Mouse (Mus musculus) retina, postnatal 7 days (tissue): Measurements from ENCODE around the gene Hemgn.
A peak's percentile ranks its signal among the peaks of the same experiment; 100 is the strongest.

Experiments
- DNase-seq: peaks from one replicate; pipeline ENCODE4 v3.0.0-alpha.2; 2012; ENCODE audit warnings: low read depth, low spot score

Hemgn gene

DNA sequence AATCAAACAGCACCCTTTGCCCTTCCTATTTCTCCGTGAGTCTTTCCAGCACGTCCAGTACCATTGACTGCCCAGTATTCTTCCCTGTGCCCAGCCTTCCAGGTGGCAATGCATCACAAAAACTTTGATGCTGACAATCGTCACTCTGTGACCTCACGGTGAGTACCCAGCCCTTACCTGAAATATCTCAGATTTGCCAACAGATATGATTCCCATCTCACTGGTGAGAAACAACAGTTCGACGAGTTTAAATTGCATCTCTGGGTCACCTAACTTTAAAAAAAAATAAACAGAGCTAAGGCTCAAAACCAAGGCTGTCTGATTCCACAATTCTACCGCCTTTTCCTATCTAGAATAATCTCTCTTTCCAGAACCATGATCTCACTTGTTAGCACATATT, at the start of gene Hemgn:
TSS of gene Hemgn (minus strand) at position 101 of the 400 bp plus-strand sequence.
- DNase-seq: no peak

DNA sequence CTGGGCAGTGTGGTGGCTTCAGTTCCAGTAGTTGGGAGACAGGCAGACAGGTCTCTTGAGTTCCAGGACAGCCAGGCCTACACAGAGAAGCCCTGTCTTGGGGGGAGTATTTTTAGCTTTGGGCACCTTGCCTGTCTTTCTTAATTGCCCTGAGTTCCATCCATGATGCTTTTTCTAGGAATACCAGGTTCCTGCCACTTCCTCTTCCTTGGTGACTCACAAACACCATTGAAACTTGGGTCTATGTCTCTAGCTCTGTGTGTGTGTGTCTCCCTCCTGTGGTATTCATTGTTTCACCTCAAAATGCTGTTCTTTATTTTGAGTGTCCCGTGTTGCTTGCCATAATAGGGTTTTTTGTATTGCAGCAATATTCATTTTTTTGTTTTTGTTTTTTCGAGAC, 45.1 kb upstream of the Hemgn start:
- no peak for DNase-seq

DNA sequence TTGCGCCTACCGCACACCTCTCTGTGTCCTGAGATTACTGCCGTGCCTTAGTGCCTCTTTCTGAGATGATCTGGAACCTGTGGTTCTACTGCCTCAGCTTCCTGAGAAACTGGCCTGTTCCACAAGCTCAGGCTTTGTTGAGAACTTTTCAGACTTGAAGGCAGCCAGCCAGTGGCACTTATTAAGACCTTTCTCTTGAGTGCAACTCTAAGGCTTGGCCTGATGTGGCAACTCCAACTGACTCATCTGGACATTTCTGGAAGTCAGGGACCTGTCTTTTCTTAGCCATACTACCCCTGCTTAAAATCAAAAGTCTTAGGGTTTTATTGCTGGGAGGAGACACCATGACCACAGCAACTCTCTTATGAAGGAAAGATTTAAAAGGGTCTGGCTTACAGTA, 43.9 kb upstream of the Hemgn start:
- no peak for DNase-seq

DNA sequence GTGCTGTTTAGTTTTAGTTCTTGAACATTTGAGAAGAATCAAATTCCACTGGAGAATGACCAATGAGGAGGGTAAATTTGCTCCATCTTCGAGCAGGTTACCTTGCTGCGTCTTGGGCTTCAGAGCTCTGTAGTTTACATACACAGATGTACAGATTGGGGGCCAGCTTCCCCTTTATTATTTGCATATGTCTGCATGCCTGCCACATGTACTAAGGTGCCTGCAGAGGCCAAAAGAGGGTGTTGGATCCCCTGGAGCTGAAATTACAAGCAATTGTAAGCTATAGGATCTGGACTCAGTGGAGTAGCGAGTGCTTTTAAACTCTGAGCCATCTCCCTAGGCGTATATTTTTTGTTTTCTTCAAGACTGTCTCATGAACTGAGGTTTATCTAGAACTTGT, 43.5 kb upstream of the Hemgn start:
- DNase-seq: no peak

DNA sequence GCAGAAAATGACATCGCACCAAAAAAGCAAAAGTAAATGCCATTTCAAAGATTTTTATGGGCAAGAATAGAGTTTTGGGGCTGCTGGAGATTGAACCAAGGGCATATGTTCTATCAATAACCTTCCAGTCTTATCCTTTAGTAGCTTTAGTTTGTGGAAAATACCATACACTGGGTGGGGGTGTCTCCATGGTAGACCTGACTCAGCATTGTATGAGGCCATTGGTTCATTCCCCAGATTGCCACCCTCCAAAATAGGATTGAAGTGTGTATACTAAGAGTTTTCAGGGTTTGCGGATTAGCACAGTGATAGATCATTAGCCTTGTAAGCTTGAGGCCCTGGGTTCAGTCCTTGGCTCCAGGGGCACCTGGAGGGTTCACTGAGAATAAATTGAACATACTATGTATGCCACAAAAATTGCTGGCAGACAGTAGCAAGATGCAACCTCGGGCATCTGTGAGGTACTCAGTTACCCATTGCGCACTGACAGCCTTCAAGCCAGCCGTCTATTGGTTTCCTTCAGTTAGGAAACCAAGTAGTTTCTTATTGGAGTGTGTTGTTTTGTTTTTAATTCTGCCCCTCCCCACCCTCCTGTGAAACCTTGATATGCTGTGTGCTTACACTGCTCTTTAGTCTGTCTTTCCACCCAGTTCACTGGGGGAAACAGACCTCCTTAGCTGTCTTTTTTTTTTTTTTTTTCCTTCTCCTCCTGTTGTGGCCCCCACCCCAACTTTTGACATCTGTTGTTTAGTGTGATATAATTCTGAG, 41.0 kb upstream of the Hemgn start:
- DNase-seq: no peak

DNA sequence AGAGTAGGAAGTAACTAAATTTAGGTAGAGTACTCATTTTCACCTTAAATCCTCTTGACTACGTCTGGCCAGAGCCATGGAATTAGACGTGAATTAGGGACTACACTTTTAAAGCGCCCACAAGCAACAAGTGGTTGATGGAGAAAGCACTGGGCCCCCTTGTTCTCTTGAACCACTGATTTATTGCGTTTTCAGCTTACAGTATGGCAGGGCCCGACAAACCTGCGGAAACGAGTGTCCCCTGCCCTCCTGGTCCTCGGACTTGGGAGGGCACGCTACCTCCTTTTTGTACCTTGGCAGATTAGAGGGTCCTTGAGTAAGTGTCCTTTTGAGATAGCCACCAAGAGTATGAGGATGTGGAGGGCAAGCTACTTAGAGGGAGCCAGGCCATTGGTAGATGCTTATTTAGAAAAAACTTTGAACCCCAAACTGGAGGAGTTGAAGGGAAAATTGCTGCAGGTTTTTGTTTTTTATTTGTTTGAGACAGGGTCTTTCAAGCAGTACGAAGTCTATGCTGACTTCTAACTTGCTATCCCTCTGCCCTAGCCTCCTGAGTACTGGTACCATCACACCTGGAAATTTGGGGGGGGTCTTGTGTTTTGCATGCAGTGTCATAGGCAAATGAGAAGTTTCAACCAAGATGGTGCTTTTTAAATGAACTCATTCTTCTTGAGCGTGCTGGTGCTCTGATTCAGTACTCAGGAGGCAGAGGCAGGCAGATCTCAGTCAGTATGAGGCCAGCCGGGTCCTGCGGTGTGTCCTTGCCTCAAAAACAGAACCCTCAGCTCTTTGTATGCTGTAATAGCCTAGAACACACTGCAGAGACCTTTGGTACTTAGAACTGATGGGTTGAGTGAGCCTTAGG, 39.8 kb upstream of the Hemgn start:
- DNase-seq: no peak

DNA sequence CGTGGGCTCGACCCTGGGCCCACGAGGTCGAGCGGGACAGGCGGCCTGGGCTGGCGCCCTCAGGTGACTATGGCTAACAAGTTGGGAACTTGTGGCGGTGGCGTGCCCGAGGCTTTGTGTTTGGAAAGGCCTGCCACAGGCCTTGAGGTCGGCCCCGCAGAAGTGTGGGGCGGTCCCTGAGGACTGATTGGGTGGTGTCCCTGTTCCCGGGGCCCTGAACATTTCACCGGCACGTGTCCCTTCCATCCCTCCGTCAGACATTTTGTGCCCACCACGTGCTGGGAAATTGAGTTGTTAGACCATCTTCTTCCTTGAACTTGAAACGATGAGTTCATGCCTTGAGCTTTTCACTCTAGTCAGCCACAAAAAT, 39.2 kb upstream of the Hemgn start:
- DNase-seq: peak; percentile 25

DNA sequence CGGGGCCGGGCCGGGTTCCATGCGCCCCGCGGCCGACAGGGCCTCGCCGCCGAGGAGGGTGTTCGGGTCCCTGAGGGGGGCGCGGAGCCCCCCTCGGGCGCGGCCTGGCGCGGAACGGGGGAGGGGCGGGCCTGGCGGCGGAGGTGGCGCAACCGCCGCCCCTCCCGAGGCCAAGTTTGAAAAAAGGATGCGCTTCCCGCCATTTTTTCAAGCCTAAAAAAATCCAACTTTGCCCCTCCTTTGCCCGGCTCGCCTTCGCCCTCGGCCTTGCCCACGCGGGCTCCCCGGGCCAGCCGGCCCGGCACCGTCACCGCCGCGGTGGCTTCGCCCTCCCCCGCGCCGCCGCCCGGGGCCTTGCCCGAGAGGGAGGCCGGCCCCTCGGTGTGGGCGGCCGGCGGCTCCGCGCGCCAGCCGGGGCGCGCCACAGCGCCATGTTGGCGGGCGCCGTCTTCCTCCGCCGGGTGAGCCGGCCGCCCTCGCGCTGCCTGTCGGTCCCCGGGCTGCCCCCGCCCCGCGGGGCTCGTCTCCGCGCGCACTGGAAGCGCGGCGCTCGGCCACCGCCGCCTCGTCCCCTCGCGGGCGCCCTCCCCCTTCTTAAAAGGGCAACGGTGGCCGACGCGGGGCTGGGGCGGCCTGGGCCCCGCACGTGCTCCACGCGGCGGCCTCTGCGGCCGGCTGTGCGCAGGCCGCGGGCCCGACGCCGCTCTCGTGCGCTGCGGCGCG, 38.6 kb upstream of the Hemgn start:
- peak; percentile 82 for DNase-seq

DNA sequence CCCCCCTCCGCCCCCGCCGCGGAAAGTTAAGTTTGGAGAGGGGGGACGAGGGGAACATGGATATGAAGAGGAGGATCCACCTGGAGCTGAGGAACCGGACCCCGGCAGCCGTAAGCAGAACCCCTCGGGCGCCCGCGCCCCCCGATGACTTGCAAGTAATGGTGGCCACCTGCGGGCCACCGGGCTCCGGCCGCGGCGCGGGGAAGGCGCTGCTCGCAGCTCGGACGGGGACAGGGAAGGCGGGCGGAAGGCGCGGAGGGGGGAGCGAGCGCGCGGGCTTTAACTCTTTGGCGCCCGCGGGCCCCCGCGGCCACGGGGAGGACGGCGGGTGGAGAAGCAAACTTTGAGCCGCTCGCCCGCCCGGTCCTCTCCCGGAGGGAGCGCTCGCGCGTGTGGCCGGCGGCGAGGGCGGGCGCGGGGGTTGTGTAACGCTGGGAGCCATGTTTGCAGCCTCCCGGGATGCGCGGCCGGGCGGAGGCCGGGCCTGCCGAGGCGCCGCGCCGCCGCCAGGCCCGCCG, 38.0 kb upstream of the Hemgn start:
- DNase-seq: peak; percentile 37

DNA sequence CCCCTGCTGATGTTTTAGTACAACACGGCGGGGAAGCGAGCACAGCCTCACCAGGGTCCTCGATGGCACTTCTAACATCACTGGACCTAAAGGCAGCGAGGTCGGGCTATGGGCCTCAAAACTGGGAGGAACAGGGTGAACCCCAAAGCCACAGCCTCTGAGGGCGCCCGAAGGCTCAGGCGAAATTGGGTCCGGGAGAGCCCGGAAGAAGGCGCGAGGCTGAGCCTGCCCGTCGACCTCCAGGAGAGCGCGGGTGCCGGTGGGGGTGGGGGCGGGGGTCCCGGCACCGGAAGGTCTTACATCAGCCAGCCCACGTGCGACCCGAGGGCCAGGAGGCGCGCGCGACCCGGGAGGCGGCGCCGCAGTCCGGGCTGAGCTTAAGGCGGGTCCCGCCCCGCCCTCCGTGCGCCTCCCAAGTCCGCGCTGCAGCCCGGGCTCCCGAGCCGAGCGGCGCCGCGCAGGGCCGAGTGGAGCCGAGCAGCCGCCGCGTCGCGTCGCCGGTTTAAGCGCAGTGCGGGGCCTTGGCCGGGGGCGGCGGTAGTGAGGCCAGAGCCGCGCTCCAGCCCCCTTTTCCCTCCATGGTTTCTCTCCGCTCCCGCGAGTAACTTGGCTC, 37.3 kb upstream of the Hemgn start, which contains the start of gene Anp32b:
TSS of gene Anp32b (plus strand) at position 384 of the 613 bp plus-strand sequence.
- peak; percentile 85 for DNase-seq

DNA sequence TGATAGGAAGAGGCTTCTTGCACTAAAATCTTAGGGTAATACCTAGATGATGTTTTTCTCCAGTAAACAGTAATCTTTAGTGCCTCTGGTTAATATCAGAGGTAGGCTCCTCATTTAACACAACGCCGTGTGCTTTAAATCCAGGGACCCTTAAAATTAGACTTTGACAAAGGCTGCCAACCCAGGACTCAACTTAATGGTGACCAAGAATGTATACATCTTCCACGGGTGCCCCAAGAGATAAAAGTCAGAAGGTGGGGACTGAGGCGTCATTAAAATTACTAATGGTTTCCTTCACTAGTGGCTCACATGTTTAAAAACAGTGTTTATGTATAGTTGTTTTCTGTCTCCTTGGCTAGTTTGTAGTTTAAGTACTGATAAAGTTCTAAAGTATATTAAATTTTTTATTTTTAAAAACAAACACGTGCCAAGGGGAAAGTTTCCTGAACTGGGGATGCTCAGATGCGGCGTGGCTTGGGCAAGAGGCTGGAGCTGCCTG, 36.8 kb upstream of the Hemgn start:
- DNase-seq: no peak

DNA sequence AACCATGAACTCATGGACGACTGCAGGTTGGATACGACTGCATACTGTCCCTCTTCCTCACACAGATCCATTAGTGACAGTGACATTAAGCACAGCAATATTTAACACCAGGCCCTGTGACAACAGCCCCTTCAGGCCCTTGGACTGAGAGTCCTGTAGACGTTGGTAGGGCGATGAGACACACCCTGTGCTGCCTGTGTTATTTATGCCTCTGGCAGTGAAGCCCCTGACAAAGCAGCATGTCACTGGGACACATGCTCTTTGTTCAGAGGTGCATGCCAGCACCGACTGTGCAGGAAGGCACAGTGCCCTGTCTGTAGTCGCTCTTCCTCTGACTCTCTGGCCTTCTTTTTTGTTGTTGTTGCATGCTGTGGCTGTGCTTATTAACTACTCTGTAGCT, 35.6 kb upstream of the Hemgn start:
- no peak for DNase-seq

DNA sequence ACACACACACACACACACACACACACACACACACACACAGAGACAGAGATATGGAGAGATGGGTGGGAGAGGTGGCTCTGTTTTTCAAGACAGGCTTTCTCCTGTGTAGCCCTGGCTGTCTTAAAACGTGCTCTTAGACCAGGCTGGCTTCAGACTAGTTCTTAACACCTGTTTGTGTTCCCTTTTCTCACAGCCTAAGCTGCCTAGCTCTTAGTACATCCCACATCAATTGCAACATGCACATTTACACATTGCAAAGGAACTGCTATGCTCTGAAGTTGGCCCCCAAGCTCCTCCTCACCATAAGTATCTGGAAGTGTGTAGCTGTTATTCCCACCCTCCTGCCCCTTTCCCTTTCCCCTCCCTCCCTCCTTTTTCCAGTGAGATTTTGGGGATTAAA, 34.2 kb upstream of the Hemgn start:
- no peak for DNase-seq

DNA sequence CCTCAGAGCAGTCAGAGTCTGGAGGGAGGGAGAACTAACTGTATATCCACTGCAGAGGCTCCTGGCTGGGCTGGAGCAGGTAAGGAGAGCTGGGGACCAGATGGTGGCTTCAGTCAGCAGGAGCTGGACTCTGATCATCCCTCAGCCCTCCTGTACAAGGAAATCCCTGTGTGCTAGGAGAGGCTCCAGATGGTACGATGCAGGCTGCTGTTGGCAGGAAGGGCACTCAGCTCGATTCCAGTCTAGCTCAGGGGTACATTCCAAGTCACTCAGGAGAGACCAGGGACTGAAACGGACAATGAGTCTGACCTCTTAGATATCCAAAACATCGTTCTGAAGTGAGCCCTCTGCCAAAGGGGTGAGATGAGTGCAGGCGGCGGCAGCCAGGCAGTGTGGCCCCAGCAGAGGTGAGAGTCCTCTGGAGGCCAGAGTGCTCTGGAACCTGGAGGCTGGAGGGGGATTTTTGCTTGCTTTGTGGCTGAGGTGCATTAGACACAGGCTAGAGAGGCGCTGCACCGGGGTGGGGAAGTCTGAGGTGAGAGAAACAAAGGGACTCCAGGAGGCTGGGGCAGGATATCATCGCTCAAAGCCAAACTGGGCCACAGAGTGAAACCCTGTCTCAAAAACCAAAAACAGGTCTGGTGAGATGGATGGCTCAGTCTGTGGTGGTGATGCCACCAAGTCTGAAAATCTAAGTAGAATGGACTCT, 32.1 kb upstream of the Hemgn start:
- no peak for DNase-seq

DNA sequence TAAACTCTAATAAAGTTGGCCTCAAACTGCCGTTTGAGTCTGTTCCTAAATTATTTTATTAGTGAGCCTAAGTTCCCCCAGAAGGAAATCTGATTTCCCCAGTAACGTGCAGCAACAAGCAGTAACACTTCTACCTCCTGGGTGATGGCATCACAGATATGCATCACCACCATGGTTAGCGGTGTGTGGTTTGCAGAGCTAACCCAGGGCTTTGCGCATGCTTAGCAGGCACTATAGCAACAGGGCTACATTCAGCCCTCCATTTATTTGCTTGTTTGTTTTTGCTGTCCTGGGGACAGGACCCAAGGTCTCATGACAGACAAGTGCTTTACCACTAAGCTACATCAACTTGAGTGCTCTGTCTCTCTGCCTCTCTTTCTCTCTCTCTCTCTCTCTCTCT, 29.2 kb upstream of the Hemgn start:
- no peak for DNase-seq

DNA sequence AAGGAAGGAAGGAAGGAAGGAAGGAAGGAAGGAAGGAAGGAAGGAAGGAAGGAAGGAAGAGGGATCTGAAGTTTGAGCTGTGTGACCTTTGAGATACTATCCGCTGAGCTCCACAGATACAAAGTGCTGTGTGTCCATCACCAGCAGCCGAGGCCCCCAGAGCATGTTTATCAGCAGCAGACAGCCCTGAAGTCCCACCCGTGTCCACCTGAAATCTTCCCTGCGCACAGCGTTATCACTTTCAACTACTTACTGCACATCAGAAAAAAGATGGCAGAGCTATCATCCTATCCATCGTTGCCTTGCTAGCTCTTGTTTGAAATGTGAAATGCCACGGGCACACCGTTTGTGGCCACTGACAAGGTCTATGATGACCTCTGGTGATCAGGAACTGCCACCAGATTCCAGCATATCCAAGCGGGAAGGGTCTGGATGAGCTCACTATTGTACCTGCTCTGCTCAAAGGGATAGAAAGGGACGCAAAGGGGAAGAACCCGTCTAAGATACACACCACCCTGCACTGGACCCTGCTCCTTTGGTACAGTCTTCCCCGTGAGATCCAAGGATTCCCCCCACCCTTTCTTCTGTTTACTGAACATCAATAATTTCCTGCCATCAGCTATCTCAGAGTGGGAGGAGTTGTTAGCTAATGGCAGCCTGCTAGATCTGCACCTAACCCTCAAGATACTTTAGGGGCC, 19.2 kb upstream of the Hemgn start:
- no peak for DNase-seq

DNA sequence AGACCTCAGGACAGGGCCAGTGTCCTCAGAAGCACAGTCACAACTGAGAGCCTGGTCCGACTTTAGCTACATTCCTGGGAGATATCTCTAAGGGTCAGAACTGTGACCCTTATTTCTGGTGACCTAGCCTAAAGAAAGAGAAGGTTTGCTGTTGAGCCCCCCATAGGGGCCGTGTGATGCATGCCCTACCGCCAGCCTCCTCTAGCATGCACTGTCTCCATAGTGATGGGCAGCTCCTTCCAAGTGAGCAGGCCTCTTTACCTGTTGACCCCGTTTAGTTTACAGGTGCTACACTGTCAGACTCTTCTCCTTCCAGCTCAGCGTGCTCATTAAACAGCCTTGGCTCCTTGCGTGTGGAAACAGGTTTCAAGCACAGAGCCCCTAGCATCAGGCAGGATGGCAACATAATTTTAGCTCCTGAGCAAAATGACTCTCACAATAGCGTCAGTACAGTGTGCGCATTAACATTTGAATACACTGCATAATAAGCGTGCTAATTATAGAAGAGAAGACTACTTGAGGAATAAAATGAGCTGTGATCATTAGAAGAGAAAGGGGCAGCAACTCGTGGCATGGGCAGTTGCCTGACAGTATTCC, 15.7 kb upstream of the Hemgn start:
- DNase-seq: no peak

DNA sequence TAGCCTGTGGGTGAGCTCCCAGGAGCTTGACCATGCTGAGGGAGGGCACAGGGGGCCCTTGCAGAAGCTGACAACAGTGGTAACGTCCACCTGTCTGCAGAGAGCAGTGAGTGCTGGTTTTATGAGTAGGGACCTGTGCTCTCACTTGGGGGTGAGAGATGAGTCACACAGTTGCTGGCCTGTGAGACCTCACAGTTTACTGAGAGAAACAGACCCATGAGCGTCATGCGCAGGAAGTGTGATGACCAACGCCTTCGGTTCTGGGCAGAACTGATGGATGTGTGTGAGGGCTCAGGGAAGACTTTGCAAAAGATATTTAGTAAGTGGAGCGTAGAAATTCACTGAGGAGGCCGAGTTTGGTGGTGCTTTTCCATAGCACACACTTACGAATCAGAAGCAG, 9.3 kb upstream of the Hemgn start:
- no peak for DNase-seq

DNA sequence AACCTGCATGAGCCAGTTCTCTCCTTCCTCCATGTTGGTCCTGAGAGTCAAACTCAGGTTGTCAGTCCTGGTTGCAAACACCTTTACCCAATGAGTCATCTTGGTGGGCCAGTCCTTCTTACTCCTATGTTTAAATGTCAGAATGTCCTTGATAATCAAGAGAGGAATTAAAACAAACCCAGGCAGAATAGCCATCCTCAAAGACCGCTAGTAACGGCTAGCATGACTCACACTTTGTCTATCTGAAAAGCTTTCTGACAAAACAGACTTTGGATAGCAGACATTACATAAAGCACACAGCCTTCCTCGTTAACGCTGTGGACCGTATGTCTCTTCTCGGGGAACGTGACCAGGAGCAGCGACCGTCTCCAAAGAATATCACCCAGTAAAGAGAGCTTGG, 5.5 kb upstream of the Hemgn start:
- no peak for DNase-seq

DNA sequence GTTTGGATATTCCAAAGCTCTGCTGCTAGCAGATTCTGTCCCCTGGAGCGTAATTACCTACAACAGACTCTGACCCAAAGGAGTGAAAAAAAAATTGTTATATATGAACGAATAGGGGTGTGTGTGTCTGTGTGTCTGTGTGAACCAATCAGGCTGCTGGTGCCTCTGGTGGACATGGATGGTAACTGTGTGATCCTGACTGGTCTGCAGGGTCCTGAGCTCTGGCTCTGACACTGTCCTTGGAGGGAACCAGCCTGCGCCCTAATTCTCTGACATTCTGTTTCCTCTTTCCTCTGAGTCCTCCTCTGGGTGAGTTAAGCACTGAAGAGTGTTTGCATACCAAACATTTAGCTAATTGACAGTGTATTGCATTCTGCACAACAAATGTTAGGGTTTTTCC, 4.2 kb upstream of the Hemgn start:
- peak; percentile 6 for DNase-seq
